Mouse (Mus musculus): ENCODE measurements around the gene Ckap5. TPM values are rescaled to one million over a fixed set of nuclear protein-coding genes. Genes with fewer than 3 reads are reported as not detected.

Ckap5 gene
- polyA plus RNA-seq, 1 experiment = 12.6 TPM

GRCm38 (mm10) chr2:91649553-91650359, 123.2 kb downstream of the Ckap5 start, which contains the start of the genes Zfp408 and Arhgap1:
Gene Zfp408, minus strand, starts transcription at chr2:91649791.
Gene Arhgap1, plus strand, starts transcription at chr2:91649860.
- Histone ChIP-seq H3K36me3 (ENCODE audit: control insufficient read depth, insufficient read depth) (peaks cover 32% of the 10 kb centered on the region), H3K4me3 (peak within 1 kb of the TSS; percentile 96), H3ac (ENCODE audit: control insufficient read depth, insufficient read length) (peak within 1 kb of the TSS; percentile 42), H3K4me2 (ENCODE audit: low read depth) (peak within 1 kb of the TSS; percentile 95), H3K79me2 (ENCODE audit: control insufficient read depth, insufficient read depth) (peaks cover 55% of the 10 kb centered on the region), H3K27me3 (ENCODE audit: control insufficient read depth, insufficient read depth, insufficient read length) (no peaks in the 10 kb centered on the region)
- TF ChIP-seq POLR2AphosphoS2 (IDR thresholded peaks at IDR 0.05; ENCODE audit: insufficient read length, low read depth) (peak; percentile 84), POLR2A (IDR thresholded peaks at IDR 0.05; ENCODE audit: insufficient read length, low read depth) (peak; percentile 88), MAX (IDR thresholded peaks at IDR 0.05; ENCODE audit: low read depth) (no peak), SRF (IDR thresholded peaks at IDR 0.05; ENCODE audit: control insufficient read depth, insufficient read length, low read depth) (peak; percentile 96), USF1 (IDR thresholded peaks at IDR 0.05; ENCODE audit: low read depth) (peak; percentile 88)

GRCm38 (mm10) chr2:91650360-91650995, 123.9 kb downstream of the Ckap5 start:
- peak overlapping the region; percentile 96 for H3K4me3 ChIP-seq
- peaks cover 55% of the 10 kb centered on the region for H3K79me2 ChIP-seq (ENCODE audit: control insufficient read depth, insufficient read depth)
- TF ChIP-seq REST (IDR thresholded peaks at IDR 0.05; ENCODE audit: insufficient read depth, insufficient read length) = no peak
- TF ChIP-seq TCF12 (IDR thresholded peaks at IDR 0.05; ENCODE audit: insufficient read depth, poor library complexity, severe bottlenecking) = no peak
- TF ChIP-seq USF1 (IDR thresholded peaks at IDR 0.05; ENCODE audit: low read depth) = no peak
- no peak for TF ChIP-seq MAX (IDR thresholded peaks at IDR 0.05; ENCODE audit: low read depth)
- TF ChIP-seq CEBPB (IDR thresholded peaks at IDR 0.05; ENCODE audit: insufficient read depth, poor library complexity, severe bottlenecking) = no peak
- no peak for TF ChIP-seq MYOG (IDR thresholded peaks at IDR 0.05; ENCODE audit: control insufficient read depth in 1 of 3, insufficient read depth in 1 of 3, insufficient read length in 2 of 3, low read depth in 2 of 3)
- no peak for TF ChIP-seq MYOD1 (IDR thresholded peaks at IDR 0.05; ENCODE audit: control insufficient read depth in 1 of 3, insufficient read length in 2 of 3, low read depth in 2 of 3)
- no peak for TF ChIP-seq POLR2AphosphoS2 (IDR thresholded peaks at IDR 0.05; ENCODE audit: insufficient read length, low read depth)
- TF ChIP-seq TCF3 (IDR thresholded peaks at IDR 0.05; ENCODE audit: insufficient read length, low read depth) = no peak
- no peak for TF ChIP-seq E2F4 (IDR thresholded peaks at IDR 0.05; ENCODE audit: insufficient read depth)
- TF ChIP-seq POLR2A (IDR thresholded peaks at IDR 0.05; ENCODE audit: insufficient read length, low read depth) = no peak
- no peak for TF ChIP-seq SRF (IDR thresholded peaks at IDR 0.05; ENCODE audit: control insufficient read depth, insufficient read length, low read depth)
- H3K4me2 ChIP-seq (ENCODE audit: low read depth) = peak overlapping the region; percentile 86
- peaks cover 33% of the 10 kb centered on the region for H3K36me3 ChIP-seq (ENCODE audit: control insufficient read depth, insufficient read depth)
- no peaks in the 10 kb centered on the region for H3K27me3 ChIP-seq (ENCODE audit: control insufficient read depth, insufficient read depth, insufficient read length)
- peak overlapping the region; percentile 42 for H3ac ChIP-seq (ENCODE audit: control insufficient read depth, insufficient read length)

- peaks cover 54% of the 10 kb centered on the region for H3K79me2 ChIP-seq (ENCODE audit: control insufficient read depth, insufficient read depth)
- peaks cover 32% of the 10 kb centered on the region for H3K36me3 ChIP-seq (ENCODE audit: control insufficient read depth, insufficient read depth)
- peak overlapping the region; percentile 50 for H3K4me2 ChIP-seq (ENCODE audit: low read depth)
- H3K27me3 ChIP-seq (ENCODE audit: control insufficient read depth, insufficient read depth, insufficient read length) = no peaks in the 10 kb centered on the region
- H3K4me3 ChIP-seq = peak overlapping the region; percentile 96
- TF ChIP-seq TCF12 (IDR thresholded peaks at IDR 0.05; ENCODE audit: insufficient read depth, poor library complexity, severe bottlenecking) = no peak
- no peak for TF ChIP-seq REST (IDR thresholded peaks at IDR 0.05; ENCODE audit: insufficient read depth, insufficient read length)
- no peak for TF ChIP-seq TCF3 (IDR thresholded peaks at IDR 0.05; ENCODE audit: insufficient read length, low read depth)
- no peak overlapping the region for H3ac ChIP-seq (ENCODE audit: control insufficient read depth, insufficient read length)
Measured at GRCm38 (mm10) chr2:91651458-91652258, 125.1 kb downstream of the Ckap5 start.

DNA sequence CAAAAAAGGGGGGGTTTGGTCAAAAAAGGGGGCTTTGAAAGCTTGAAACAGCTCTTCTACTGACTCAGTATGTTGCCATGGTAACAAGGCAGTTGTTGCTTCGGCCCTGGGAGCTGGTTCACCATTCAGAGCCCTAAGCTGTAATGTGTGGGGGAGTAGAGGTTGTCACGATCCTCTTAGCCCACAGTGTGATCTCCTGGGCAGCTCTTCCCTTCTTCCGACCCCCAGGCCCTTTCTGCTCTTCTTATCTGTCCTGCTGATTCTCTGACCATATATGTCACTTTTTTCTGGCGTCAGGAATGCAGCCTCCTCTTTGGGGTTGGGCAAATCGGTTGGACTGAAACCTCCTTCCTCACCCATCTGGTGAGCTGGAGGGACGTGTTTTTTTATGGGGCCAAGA, 126.3 kb downstream of the Ckap5 start:
- H3K79me2 ChIP-seq (ENCODE audit: control insufficient read depth, insufficient read depth) = peaks cover 44% of the 10 kb centered on the region
- H3K27me3 ChIP-seq (ENCODE audit: control insufficient read depth, insufficient read depth, insufficient read length) = no peaks in the 10 kb centered on the region
- peak overlapping the region; percentile 96 for H3K4me3 ChIP-seq
- peaks cover 34% of the 10 kb centered on the region for H3K36me3 ChIP-seq (ENCODE audit: control insufficient read depth, insufficient read depth)
- peak overlapping the region; percentile 50 for H3K4me2 ChIP-seq (ENCODE audit: low read depth)
- H3ac ChIP-seq (ENCODE audit: control insufficient read depth, insufficient read length) = no peak overlapping the region
- TF ChIP-seq POLR2AphosphoS2 (IDR thresholded peaks at IDR 0.05; ENCODE audit: insufficient read length, low read depth) (no peak), MAX (IDR thresholded peaks at IDR 0.05; ENCODE audit: low read depth) (no peak), SRF (IDR thresholded peaks at IDR 0.05; ENCODE audit: control insufficient read depth, insufficient read length, low read depth) (no peak), POLR2A (IDR thresholded peaks at IDR 0.05; ENCODE audit: insufficient read length, low read depth) (no peak), MYOD1 (IDR thresholded peaks at IDR 0.05; ENCODE audit: control insufficient read depth in 1 of 3, insufficient read length in 2 of 3, low read depth in 2 of 3) (no peak), E2F4 (IDR thresholded peaks at IDR 0.05; ENCODE audit: insufficient read depth) (no peak)
